Mouse (Mus musculus) hindbrain, embryonic 14.5 days (tissue): Measurements from ENCODE around the gene Pgam2. TPM values are rescaled to one million over a fixed set of nuclear protein-coding genes. Genes with fewer than 3 reads are reported as not detected.

Experiments
- ATAC-seq: fragments of 200-750 bp; cut with Nextera tagmentation; 2 replicates; pipeline ENCODE4 v1.8.0; 2017; ENCODE audit warnings: moderate number of reproducible peaks, mild to moderate bottlenecking, moderate TSS enrichment, moderate library complexity; ENCODE audit not compliant: low FRiP score
- DNase-seq: peaks from one replicate; pipeline ENCODE4 v3.0.0-alpha.2; 2015; ENCODE audit warnings: low spot score
- H3K27ac ChIP-seq: fragments of 300-500 bp; sonication (generic); 2 replicates; pipeline ENCODE4 v1.5.1; 2014; ENCODE audit warnings: mild to moderate bottlenecking, moderate library complexity
- H3K27me3 ChIP-seq: fragments of 300-500 bp; sonication (generic); 2 replicates; pipeline ENCODE4 v1.6.1; 2014; ENCODE audit warnings: mild to moderate bottlenecking, low read length, mixed read lengths; ENCODE audit not compliant: control insufficient read depth, insufficient read depth
- H3K36me3 ChIP-seq: fragments of 300-500 bp; sonication (generic); replicated peaks from 2 replicates; pipeline ENCODE4 v1.6.1; 2014; ENCODE audit not compliant: control insufficient read depth, insufficient read depth
- H3K4me1 ChIP-seq: fragments of 300-500 bp; sonication (generic); replicated peaks from 2 replicates; pipeline ENCODE4 v1.6.1; 2014; ENCODE audit warnings: antibody characterized with exemption, low read length, mixed read lengths; ENCODE audit not compliant: control insufficient read depth, insufficient read depth
- H3K4me2 ChIP-seq: fragments of 300-500 bp; sonication (generic); replicated peaks from 2 replicates; pipeline ENCODE4 v1.6.1; 2014; ENCODE audit warnings: mild to moderate bottlenecking, moderate library complexity
- H3K4me3 ChIP-seq: fragments of 300-500 bp; sonication (generic); replicated peaks from 2 replicates; pipeline ENCODE4 v1.5.1; 2014; ENCODE audit warnings: mild to moderate bottlenecking, low read length
- H3K9ac ChIP-seq: fragments of 300-500 bp; sonication (generic); 2 replicates; pipeline ENCODE4 v1.6.1; 2014
- H3K9me3 ChIP-seq: fragments of 300-500 bp; sonication (generic); 2 replicates; pipeline ENCODE4 v1.6.1; 2016; ENCODE audit warnings: low read length; ENCODE audit not compliant: control insufficient read depth
- WGBS: fragments of 180-500 bp; shearing (Covaris S2); extraction: QIAGEN DNeasy Blood & Tissue Kit; methylation state at CpG from one replicate; pipeline ENCODE4 v1.1.7; 2014; 5-methylcytosine and 5-hydroxymethylcytosine counted together
- polyA plus RNA-seq: library from polyadenylated mRNA; unstranded; fragments of >200 nt; fragmentation: Nextera tagmentation; extraction: Ambion mirVana; gene quantifications from 2 replicates; pipeline ENCODE4 v1.2.1, GENCODE M21; 2014

Gene Pgam2
- polyA plus RNA-seq, 1 experiment from 2014 or later = 2.9 TPM

GRCm38 (mm10) chr11:5761820-5762632 is 41.5 kb downstream of the Pgam2 start, which contains the start of gene Urgcp:
Gene Urgcp (minus strand): TSS chr11:5762376.
- Histone ChIP-seq H3K27ac (peak within 1 kb of the TSS; percentile 93), H3K4me2 (peak within 1 kb of the TSS; percentile 69), H3K9me3 (no peaks in the 10 kb centered on the region), H3K9ac (peak within 1 kb of the TSS; percentile 83), H3K27me3 (no peaks in the 10 kb centered on the region), H3K36me3 (no peaks in the 10 kb centered on the region), H3K4me3 (peak within 1 kb of the TSS; percentile 65), H3K4me1 (peaks cover 8% of the 10 kb centered on the region; the same call in 1 of the 2 replicates)
- WGBS = under 1% methylated on average over 68 of the region's 68 CpGs
- DNase-seq (peak; percentile 97), ATAC-seq (peak; percentile 97)

GRCm38 (mm10) chr11:5753755-5754154 is 49.8 kb downstream of the Pgam2 start:
- H3K4me2 ChIP-seq = no peak overlapping the region
- DNase-seq (no peak), ATAC-seq (no peak)
- H3K9me3 ChIP-seq = 0 out of 2 replicates have a peak, but pooled peaks cover 9% of the 10 kb centered on the region
- H3K36me3 ChIP-seq = no peaks in the 10 kb centered on the region
- no peak overlapping the region for H3K27ac ChIP-seq
- H3K27me3 ChIP-seq = no peaks in the 10 kb centered on the region
- no peaks in the 10 kb centered on the region for H3K4me1 ChIP-seq
- H3K4me3 ChIP-seq = no peak overlapping the region
- no peak overlapping the region for H3K9ac ChIP-seq
- 94% methylated on average over 2 of the region's 2 CpGs for WGBS

Other genes with a start within 250 kb of the Pgam2 start
- gene Ankrd36, start 234.0 kb downstream of the Pgam2 start, polyA plus RNA-seq = not detected in 2 replicates
- 186 and 224 TPM in 2 replicates for gene Mrps24, start 88.1 kb downstream of the Pgam2 start, polyA plus RNA-seq
- 26.2 and 26.8 TPM in 2 replicates for gene Urgcp, start 41.4 kb downstream of the Pgam2 start, polyA plus RNA-seq
- 133 TPM in 2 replicates for gene Dbnl, start 15.2 kb downstream of the Pgam2 start, polyA plus RNA-seq
- 4.7 TPM in 2 replicates for gene Polm, start 34.3 kb upstream of the Pgam2 start, polyA plus RNA-seq
- 19.7 and 24.4 TPM in 2 replicates for gene Aebp1, start 58.2 kb upstream of the Pgam2 start, polyA plus RNA-seq
- 46.8 and 51.5 TPM in 2 replicates for gene Pold2, start 74.6 kb upstream of the Pgam2 start, polyA plus RNA-seq
- not detected in 2 replicates for gene Myl7, start 95.0 kb upstream of the Pgam2 start, polyA plus RNA-seq
- 3.9 and 4.2 TPM in 2 replicates for gene Gck, start 146.3 kb upstream of the Pgam2 start, polyA plus RNA-seq
- gene Ykt6, start 152.0 kb upstream of the Pgam2 start, polyA plus RNA-seq = 39.9 and 48.4 TPM in 2 replicates